Mouse (Mus musculus) liver, embryonic 14 days (tissue): ENCODE measurements around the gene Klf14. TPM values are rescaled to one million over a fixed set of nuclear protein-coding genes. Genes with fewer than 3 reads are reported as not detected.

ENCODE experiments used
- polyA plus RNA-seq: library from polyadenylated mRNA; depleted of rRNA; stranded (reverse); fragments of >200 nt; gene quantifications from 2 replicates; pipeline ENCODE4 v1.2.3, GENCODE M21; 2012; rRNA removed

Gene Klf14
- polyA plus RNA-seq: 0.16 and 0.21 TPM in 2 replicates

DNA sequence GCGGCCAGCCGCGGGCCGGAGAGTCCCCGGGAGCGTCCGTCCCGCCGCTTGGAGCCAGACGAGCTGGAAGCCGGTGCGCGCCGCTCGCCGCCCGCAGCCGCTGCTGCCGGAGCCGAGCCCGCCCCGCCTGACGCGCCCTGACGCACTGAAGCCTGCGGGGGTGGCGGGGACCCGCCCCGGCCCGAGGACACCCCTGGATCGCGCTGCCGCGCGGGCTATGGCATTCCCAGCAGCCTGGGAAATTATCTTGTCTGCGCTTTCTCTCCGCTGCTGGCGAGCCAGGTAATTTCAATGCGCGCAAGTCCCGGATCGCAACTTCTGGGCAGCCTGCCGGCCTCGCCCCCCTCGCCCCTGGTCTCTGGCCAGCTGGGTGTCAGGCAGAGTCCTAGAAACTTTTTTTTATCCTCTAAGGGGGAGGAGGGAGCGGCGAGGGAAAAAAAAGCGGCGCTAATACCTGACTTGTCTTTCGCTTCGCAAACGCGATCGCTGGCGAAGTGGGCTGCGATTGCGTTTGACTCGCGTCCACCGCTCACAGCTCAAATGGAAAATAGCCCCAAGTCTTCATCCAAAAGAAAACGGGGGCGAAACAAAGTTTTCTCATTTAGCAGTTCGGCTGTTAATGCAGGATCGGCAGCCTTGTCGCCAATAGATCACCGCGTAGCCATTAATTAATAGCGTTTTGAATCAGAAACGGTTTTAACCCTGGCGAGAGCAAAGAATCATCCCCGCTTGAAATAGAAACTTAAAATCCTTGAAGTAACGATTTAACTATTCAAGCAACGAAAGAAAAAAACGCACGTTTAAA, at the start of gene Klf14:
Gene Klf14 (minus strand): TSS at position 343 of the 805 bp plus-strand sequence.

GRCm38 (mm10) chr6:30915473-30915872, 43.4 kb downstream of the Klf14 start, which contains the start of gene Tsga13:
Gene Tsga13, minus strand, starts transcription at chr6:30915573.

Other genes starting within 250 kb of the Klf14 start
- gene Mest, start 235.5 kb downstream of the Klf14 start, polyA plus RNA-seq: 117 and 123 TPM in 2 replicates
- gene Copg2, start 62.3 kb downstream of the Klf14 start, polyA plus RNA-seq: 8.1 and 9.7 TPM in 2 replicates
- 0.09 TPM in 1 of 2 replicates, not detected in the other for gene Tsga13, start 43.5 kb downstream of the Klf14 start, polyA plus RNA-seq